Mouse (Mus musculus): ENCODE data around the gene Angptl7. TPM values are rescaled to one million over a fixed set of nuclear protein-coding genes. Genes with fewer than 3 reads are reported as not detected.

Angptl7 gene
- total RNA-seq, 1 experiment from 2014 or later = not detected

DNA sequence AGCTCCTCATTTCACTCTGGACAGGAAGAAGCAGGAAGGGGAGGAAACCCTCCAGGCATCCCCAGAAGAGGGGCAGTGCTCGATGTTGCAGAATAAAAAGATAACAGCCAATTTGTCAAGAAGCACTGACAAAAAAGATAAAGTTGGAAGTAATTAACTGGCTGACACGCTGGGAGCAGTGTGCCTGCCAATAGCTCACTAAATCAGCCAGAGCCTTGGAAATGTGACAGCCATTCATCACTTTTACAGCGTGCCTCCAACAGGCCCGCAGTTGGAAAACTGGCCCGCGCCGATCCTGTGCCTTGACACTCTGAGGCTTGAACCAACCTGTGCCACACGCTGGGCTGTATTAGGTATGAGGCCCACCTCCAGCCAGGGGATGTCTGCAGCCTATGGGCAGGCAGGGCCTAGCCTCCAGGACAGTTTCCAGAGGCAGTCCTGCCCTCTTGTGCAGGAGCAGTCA, 4.3 kb upstream of the Angptl7 start:
- no peak for ATAC-seq (replicated peaks; ENCODE audit: insufficient number of reproducible peaks, low FRiP score, low TSS enrichment, poor library complexity, severe bottlenecking)

DNA sequence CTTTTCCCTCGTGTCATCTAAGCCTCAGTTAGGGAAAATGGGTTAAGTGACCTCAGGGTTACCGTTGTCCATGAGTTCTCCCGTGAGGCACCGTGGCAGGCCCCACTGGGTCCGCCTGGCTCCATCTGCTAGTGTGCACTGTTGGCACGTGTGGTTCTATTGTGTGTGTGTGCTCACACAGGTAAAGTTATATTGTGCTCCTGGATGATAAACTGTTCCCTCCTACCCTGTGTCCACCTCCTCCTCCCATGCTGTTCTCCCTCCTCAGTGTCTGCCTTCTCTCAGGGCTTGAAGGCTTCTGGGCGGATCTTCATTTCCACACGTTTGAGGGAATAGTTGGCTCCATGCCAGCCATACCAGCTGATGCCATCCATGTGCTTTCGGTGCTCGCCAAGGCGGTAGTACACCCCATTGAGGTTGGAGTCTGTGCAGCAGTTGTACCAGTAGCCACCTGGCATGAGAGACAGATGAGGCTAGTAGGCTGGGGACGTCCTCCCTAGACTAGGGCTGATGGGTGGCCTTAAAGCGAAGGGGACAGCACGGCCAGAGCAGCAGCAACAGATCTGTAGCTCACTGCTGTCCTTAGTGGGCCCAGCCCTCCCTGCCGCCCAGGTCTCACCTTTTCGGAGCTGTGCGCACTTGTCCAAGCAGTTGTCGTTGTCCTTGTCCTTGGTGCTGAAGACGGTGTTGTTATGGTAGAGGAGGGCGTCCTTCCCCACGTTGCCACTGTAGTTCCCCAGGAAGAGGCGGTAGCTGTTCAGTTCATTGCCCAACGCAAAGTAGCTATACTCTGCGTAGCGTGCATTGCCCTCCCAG, 4.2 kb downstream of the Angptl7 start:
- ATAC-seq (replicated peaks; ENCODE audit: insufficient number of reproducible peaks, low FRiP score, low TSS enrichment, poor library complexity, severe bottlenecking) = 0 out of 2 replicates have a peak, but pooled peaks have one; percentile 10

DNA sequence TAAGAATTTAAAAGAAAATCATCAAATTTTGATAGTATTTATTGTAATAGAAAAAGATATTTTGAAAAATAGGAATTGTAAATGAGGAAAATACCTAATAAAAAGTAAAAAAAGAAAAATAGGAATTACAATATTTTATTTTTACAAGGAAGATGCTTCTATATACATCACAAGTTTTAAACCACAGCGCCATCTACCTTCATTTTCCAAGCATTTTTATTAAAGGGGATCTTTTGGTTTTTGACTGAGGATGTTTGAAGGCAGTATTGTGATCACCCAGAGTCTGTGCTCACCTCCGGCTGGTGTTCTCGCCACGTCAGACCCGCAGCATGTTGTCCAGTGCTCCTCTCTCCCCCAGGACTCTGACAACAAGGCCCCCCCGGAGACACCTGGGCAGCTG, 5.1 kb downstream of the Angptl7 start:
- ATAC-seq (replicated peaks; ENCODE audit: insufficient number of reproducible peaks, low FRiP score, low TSS enrichment, poor library complexity, severe bottlenecking) = no peak

DNA sequence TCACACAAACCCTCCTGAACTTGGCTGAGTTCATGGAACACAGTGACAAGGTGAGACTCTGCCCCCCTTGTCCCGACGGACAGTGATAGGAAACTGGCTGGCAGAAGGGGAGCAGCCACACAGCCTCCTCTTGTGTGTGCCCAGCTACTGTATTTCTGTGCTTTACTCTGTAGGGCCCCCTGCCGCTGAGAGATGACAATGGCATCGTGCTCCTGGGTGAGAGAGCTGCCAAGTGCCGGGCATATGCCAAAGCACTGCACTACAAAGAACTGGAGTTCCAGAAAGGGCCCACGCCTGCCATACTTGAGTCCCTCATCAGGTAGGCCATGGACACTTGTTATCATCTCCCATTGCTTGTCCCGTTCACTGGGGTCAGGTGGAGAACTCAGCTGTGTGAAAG, 8.8 kb downstream of the Angptl7 start:
- no peak for ATAC-seq (replicated peaks; ENCODE audit: insufficient number of reproducible peaks, low FRiP score, low TSS enrichment, poor library complexity, severe bottlenecking)

- no peak for ATAC-seq (replicated peaks; ENCODE audit: insufficient number of reproducible peaks, low FRiP score, low TSS enrichment, poor library complexity, severe bottlenecking)
Measured at GRCm38 (mm10) chr4:148490502-148490901, 9.8 kb downstream of the Angptl7 start.

- no peak for ATAC-seq (replicated peaks; ENCODE audit: insufficient number of reproducible peaks, low FRiP score, low TSS enrichment, poor library complexity, severe bottlenecking)
Measured at GRCm38 (mm10) chr4:148487841-148488240, 12.4 kb downstream of the Angptl7 start.

DNA sequence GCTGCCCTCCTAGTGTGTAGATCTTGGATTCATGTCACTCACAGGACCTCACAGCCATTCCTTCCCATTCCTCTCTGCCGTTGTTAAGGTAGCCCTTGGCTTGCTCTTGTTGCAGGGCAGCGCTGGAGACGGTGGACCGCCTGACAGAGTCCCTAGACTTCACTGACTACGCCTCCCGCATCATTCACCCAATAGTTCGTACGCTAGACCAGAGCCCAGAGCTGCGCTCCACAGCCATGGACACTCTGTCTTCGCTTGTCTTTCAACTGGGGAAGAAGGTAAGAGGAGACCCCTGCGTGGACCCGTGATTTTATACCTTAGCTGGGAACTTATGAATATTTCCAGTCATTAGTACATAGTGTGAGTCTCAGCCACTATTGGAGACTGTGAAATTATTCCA, 15.7 kb downstream of the Angptl7 start:
- no peak for ATAC-seq (replicated peaks; ENCODE audit: insufficient number of reproducible peaks, low FRiP score, low TSS enrichment, poor library complexity, severe bottlenecking)

DNA sequence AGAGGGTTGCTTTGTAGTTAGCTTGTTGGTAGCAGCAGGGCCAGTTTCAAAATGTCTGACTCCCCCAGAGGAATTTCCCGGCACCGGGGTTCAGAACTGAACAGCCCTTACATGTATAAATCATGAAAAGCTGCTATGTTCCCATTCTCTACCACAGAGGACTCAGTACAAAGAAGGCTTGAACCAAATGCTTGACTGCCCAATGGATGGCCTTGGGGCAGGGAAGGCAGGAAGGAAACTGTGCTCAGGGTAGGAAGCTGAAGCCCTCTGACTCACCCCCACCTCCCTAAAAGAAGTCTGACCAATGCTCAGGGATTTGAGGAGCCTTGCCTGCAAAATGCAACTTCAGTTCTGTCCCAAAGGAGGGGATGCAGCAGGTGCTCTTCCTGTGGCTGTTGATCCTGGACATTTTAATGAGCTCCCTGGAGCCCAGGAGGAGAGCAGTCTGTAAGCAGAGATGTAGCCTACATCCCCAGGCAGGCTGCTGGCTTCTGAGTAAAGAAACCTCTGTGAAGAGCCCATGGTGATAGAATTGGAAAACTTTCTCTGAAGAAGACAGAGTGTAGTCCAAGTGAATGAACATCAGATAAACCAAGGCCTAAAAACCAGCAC, 18.6 kb downstream of the Angptl7 start:
- ATAC-seq (replicated peaks; ENCODE audit: insufficient number of reproducible peaks, low FRiP score, low TSS enrichment, poor library complexity, severe bottlenecking) = no peak

- no peak for ATAC-seq (replicated peaks; ENCODE audit: insufficient number of reproducible peaks, low FRiP score, low TSS enrichment, poor library complexity, severe bottlenecking)
Measured at GRCm38 (mm10) chr4:148480245-148480644, 20.0 kb downstream of the Angptl7 start.

DNA sequence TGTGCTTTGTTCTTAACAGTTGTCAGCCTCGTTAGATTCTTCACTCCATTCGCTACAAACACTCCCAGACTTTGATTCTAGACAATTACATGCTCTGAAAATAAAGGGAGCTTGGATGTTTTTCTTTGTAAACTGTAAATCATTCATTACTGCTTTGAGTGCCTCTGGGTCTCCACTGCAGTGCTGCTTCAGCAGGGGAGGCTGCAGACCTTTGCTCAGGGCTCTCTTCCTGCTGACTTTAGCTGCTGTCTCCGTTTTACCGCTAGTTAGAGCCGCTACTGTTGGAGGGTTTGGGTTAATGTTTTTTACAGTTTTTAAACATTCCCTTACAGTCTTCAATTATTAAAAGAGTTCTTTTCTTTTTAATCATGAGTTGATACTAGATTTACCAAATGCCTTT, 26.8 kb downstream of the Angptl7 start:
- ATAC-seq (replicated peaks; ENCODE audit: insufficient number of reproducible peaks, low FRiP score, low TSS enrichment, poor library complexity, severe bottlenecking) = no peak

GRCm38 (mm10) chr4:148472436-148473174, 27.7 kb downstream of the Angptl7 start:
- ATAC-seq (replicated peaks; ENCODE audit: insufficient number of reproducible peaks, low FRiP score, low TSS enrichment, poor library complexity, severe bottlenecking) = no peak

DNA sequence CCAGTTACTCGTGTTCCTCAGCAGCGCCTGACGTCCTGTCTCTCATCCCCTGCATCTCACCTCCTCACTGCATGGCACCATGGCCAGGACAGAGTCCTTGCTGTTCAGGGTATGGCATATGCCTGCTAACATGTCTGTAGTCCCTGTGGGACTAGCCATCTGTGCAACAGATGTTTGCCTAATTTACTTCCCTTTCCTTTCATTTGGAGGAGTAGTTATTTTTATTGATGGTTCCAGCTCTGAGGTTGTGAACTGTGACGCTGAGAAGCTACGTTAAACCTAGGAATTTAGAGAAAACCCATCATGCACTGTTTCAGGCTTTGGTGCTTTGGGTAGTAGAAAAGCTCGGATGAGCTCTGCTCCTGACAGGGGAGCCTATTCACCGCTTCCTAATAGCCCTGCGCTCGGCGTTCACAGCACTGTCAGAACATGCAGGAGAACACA, 28.9 kb downstream of the Angptl7 start:
- ATAC-seq (replicated peaks; ENCODE audit: insufficient number of reproducible peaks, low FRiP score, low TSS enrichment, poor library complexity, severe bottlenecking) = no peak

DNA sequence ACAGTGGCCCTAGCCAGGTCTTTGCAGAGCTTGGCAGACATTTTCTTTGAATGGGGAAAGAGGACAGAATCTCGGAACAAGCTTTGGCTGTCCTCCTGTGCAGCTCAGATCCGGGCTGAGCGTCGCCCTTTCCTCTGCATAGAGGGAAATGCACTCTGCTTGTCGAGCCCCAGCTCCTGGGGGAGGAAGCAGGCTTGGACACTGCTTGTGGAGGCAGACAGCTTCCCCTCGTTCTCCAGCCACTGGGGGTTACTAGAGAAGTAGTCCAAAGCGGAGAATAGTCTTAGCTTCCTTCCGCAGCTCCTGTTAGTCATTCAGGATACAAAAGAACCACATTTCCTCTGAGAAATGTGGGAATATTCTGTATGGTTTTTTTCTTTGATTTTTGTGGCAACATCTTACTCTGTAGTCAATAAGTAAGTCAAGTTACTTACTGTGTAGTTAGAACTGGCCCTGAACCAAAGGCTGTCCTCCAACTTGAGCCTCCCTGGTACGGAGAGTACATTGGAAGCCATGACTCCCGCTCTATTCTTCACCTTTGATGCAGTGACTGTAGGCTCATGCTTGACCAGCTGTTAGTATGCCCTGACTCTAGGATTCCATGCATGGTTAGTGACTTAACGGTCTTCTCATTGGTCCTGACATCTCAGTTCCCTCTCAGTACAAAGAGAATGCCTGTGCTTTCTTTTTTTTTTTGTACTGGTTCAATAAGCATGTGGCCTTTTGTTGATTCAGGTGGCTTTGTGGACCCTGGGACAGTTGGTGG, 30.6 kb downstream of the Angptl7 start:
- no peak for ATAC-seq (replicated peaks; ENCODE audit: insufficient number of reproducible peaks, low FRiP score, low TSS enrichment, poor library complexity, severe bottlenecking)

DNA sequence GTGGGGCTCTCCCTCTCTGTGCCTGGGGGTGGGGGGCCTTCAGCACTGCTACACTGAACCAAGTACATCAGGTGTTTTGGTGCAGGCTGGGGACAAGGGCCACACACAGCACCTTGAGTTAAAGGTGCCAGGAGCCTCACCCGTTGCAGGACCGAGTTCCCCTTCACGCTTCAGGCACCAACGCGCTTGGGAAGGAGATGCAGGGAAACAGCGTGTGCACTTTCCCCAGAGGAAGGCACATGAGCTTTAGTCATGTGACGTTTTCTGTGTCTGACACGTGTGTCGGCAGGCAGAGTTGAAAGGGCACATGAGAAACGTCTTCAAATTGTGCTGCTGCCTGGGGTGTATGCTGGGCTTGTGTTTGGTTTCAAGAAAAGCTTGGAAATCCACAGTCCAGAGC, 31.9 kb downstream of the Angptl7 start:
- ATAC-seq (replicated peaks; ENCODE audit: insufficient number of reproducible peaks, low FRiP score, low TSS enrichment, poor library complexity, severe bottlenecking) = no peak

- ATAC-seq (replicated peaks; ENCODE audit: insufficient number of reproducible peaks, low FRiP score, low TSS enrichment, poor library complexity, severe bottlenecking) = no peak
Measured at GRCm38 (mm10) chr4:148466511-148467079, 33.7 kb downstream of the Angptl7 start.

DNA sequence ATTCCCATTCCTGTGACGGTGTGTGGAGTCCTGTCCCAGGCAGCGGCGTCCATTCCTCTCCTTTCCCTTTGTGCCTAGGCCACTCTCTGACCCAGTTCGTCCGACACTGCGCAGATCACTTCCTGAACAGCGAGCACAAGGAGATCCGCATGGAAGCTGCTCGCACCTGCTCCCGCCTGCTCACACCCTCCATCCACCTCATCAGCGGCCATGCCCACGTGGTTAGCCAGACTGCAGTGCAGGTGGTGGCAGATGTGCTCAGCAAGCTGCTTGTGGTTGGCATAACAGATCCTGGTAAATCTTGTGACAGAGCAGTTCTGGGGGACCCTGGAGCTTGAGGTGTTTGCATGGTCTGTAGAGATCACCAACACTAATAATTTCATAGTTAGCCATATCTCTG, 35.4 kb downstream of the Angptl7 start:
- no peak for ATAC-seq (replicated peaks; ENCODE audit: insufficient number of reproducible peaks, low FRiP score, low TSS enrichment, poor library complexity, severe bottlenecking)

- ATAC-seq (replicated peaks; ENCODE audit: insufficient number of reproducible peaks, low FRiP score, low TSS enrichment, poor library complexity, severe bottlenecking) = no peak
Measured at GRCm38 (mm10) chr4:148464301-148464700, 36.0 kb downstream of the Angptl7 start.

DNA sequence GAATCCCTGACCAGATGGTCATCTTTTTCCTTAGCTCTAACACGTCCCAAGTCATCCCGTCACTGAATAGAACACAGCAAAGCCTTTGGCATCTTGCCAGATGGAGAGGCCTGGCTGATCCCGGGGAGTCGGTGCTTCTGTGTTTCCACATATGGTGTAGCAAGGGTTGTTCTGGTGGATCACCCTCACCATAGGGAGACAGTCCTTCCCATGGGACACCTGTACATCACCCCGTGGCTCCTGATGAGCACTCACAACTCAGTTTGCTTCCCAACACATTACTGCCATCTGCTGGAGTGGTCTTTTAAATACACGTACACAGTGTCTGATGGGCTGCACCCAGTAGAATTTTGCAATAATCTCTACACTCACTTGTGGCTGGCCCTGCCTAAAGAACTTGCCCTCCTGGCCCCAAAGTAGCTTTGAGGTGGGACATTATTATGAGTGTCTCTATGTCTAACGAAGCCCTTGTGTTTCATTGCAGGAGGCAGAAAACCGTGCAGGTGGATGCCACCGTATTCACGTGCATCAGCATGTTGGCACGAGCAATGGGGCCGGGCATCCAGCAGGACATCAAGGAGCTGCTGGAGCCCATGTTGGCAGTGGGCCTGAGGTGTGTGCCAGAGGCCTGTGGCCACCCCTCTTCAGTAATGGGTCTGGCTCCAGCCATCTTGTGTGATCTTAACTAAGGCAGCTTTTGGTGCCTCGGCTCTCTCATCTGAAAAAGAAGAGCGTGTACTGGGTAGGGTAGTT, 36.9 kb downstream of the Angptl7 start:
- ATAC-seq (replicated peaks; ENCODE audit: insufficient number of reproducible peaks, low FRiP score, low TSS enrichment, poor library complexity, severe bottlenecking) = peak; percentile 24; the same call in 1 of the 2 replicates

Measured in monocyte, adult 5-6 weeks (primary cell).